Mouse (Mus musculus) heart, postnatal 36 days (tissue): ENCODE results near the gene Arhgap25. TPM values are rescaled to one million over a fixed set of nuclear protein-coding genes. Genes with fewer than 3 reads are reported as not detected.

Source experiments
- DNase-seq, 2 experiments: peaks; one replicate each; pipeline ENCODE4 v3.0.0; 2021 to 2022
- intact Hi-C: fragments of 180-260 bp; cut with DNase I; formaldehyde crosslinking; loops from one replicate; pipeline ENCODE4 v1.15.1; 2025
- total RNA-seq, 2 experiments: library from RNA; stranded (reverse); gene quantifications; 2 replicates each; pipeline ENCODE4 v1.2.3; 2021

The Arhgap25 gene
- total RNA-seq, 2 experiments from 2014 or later = 3.0 to 3.7 TPM

- DNase-seq = peak; percentile 66 to 76
- intact Hi-C loops = loop anchor here (1.0 kb wide), 1 partner anchor 47 kb away; no protein-coding TSS in a partner anchor
Observed at GRCm38 (mm10) chr6:87466221-87466620, 66.8 kb downstream of the Arhgap25 start.

- DNase-seq = no peak
Observed at GRCm38 (mm10) chr6:87455507-87455906, 77.6 kb downstream of the Arhgap25 start.

GRCm38 (mm10) chr6:87451771-87452170 is 81.3 kb downstream of the Arhgap25 start:
- DNase-seq = no peak
- intact Hi-C loops = loop anchor here (1.0 to 2.0 kb wide), 2 partner anchors 54 to 59 kb away; no protein-coding TSS in a partner anchor

More at GRCm38 (mm10) chr6:87455507-87455906, 77.6 kb downstream of the Arhgap25 start:
- intact Hi-C loops = no loop called here

GRCm38 (mm10) chr6:87451016-87451415 is 82.0 kb downstream of the Arhgap25 start:
- intact Hi-C loops = loop anchor here (1.0 kb wide), 1 partner anchor 54 kb away; no protein-coding TSS in a partner anchor
- peak; percentile 51 to 63 for DNase-seq

GRCm38 (mm10) chr6:87449534-87449933 is 83.5 kb downstream of the Arhgap25 start:
- no peak for DNase-seq
- intact Hi-C loops = no loop called here

- intact Hi-C loops = no loop called here
- no peak for DNase-seq
Observed at GRCm38 (mm10) chr6:87447217-87447616, 85.8 kb downstream of the Arhgap25 start.

- DNase-seq = no peak
- intact Hi-C loops = no loop called here
Observed at GRCm38 (mm10) chr6:87445222-87445621, 87.8 kb downstream of the Arhgap25 start.

- intact Hi-C loops = no loop called here
- DNase-seq = no peak
Observed at GRCm38 (mm10) chr6:87443253-87443652, 89.8 kb downstream of the Arhgap25 start.

GRCm38 (mm10) chr6:87436745-87437144 is 96.3 kb downstream of the Arhgap25 start:
- intact Hi-C loops = no loop called here

GRCm38 (mm10) chr6:87435791-87436190 is 97.3 kb downstream of the Arhgap25 start:
- no peak for DNase-seq
- intact Hi-C loops = no loop called here

More at GRCm38 (mm10) chr6:87436745-87437144, 96.3 kb downstream of the Arhgap25 start:
- no peak for DNase-seq

GRCm38 (mm10) chr6:87428487-87429044 is 104.5 kb downstream of the Arhgap25 start, which contains the start of gene Bmp10:
Bmp10 (plus strand) TSS chr6:87428994.
- intact Hi-C loops = no loop called here
- no peak for DNase-seq

GRCm38 (mm10) chr6:87427616-87428015 is 105.4 kb downstream of the Arhgap25 start:
- no peak for DNase-seq
- intact Hi-C loops = no loop called here

GRCm38 (mm10) chr6:87426954-87427353 is 106.1 kb downstream of the Arhgap25 start:
- intact Hi-C loops = no loop called here
- DNase-seq = no peak

GRCm38 (mm10) chr6:87424037-87424816 is 108.8 kb downstream of the Arhgap25 start:
- DNase-seq = peak; percentile 22 to 41
- intact Hi-C loops = no loop called here

GRCm38 (mm10) chr6:87422304-87422703 is 110.8 kb downstream of the Arhgap25 start:
- DNase-seq = no peak
- intact Hi-C loops = no loop called here

- intact Hi-C loops = no loop called here
- no peak for DNase-seq
Observed at GRCm38 (mm10) chr6:87412011-87412410, 121.0 kb downstream of the Arhgap25 start.

Other genes with a start within 250 kb of the Arhgap25 start
- gene Antxr1, start 197.4 kb downstream of the Arhgap25 start, total RNA-seq = 1 to 10 TPM; 9.3 to 9.5 TPM
- not detected for gene Gkn1, start 182.3 kb downstream of the Arhgap25 start, total RNA-seq
- not detected for gene Gkn2, start 159.9 kb downstream of the Arhgap25 start, total RNA-seq
- 1 to 10 TPM in 1 of 2 experiments, under 1 TPM in 1; 0.84 to 2.2 TPM for gene Gkn3, start 144.3 kb downstream of the Arhgap25 start, total RNA-seq
- 10 to 100 TPM; 26.3 to 39.5 TPM for gene Bmp10, start 104.3 kb downstream of the Arhgap25 start, total RNA-seq
- gene Prokr1, start 57.5 kb upstream of the Arhgap25 start, total RNA-seq = under 1 TPM; 0.43 to 0.50 TPM
- 1 to 10 TPM; 2.3 to 3.4 TPM for gene Aplf, start 138.9 kb upstream of the Arhgap25 start, total RNA-seq
- gene Efcc1, start 197.6 kb upstream of the Arhgap25 start, total RNA-seq = 1 to 10 TPM; 1.2 to 1.4 TPM
- gene Gp9, start 244.8 kb upstream of the Arhgap25 start, total RNA-seq = 1 to 10 TPM in 1 of 2 experiments, under 1 TPM in 1; 0.94 to 1.1 TPM